Mouse (Mus musculus) CH12.LX (cell line): ENCODE results near the gene Dna2.

Source experiments
- CTCF ChIP-seq, 2 experiments: IDR thresholded peaks in 1 of 2; conservative IDR thresholded peaks in 1 of 2; 2 replicates each; pipeline ENCODE4 v1.5.1; 2011 to 2012; ENCODE audit warnings: low read depth in 2 of 2, low read length in 2 of 2, improper control_type of control experiment in 1 of 2, inconsistent platforms in 1 of 2, mild to moderate bottlenecking in 1 of 2, moderate library complexity in 1 of 2
- RAD21 ChIP-seq: IDR thresholded peaks from 2 replicates; pipeline ENCODE4 v1.6.1; 2011; ENCODE audit warnings: low read depth, mild to moderate bottlenecking, low read length, improper control_type of control experiment, moderate library complexity
- TBP ChIP-seq: conservative IDR thresholded peaks from 2 replicates; pipeline ENCODE4 v1.6.1; 2011; ENCODE audit warnings: low read depth, low read length, improper control_type of control experiment

DNA sequence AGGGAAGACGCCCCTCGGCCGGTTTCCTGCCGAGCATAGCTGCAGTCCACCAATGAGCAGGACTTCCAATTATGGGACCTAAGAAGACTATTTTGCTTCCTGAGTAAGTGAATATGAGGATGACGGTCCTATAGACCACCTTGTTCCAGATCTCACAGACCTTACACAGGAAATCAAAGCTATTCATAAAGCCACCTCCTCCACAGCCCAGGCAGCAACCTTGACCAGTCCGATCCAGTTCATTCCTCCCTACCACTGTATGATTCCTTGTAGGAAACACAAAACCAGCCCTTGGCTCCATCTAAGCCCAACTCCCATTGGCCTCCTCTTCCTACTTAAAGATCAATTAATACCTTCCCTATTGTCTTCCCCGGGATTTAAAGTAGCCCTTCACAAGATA is 40.5 kb upstream of the Dna2 start:
- TF ChIP-seq RAD21 (no peak), TBP (no peak), CTCF (conservative IDR thresholded peaks at IDR 0.05 in 1 of 2, IDR thresholded peaks at IDR 0.05 in 1 of 2; ENCODE audit: low read depth in 2 of 2, low read length in 2 of 2) (no peak)
